Mouse (Mus musculus): ENCODE measurements at regions not wholly inside any gene's neighbourhood (a gene's known extent, or its start where the extent isn't known, plus 50 kb on each side); places are given as distances from the start of the nearest gene placed in this dataset.

DNA sequence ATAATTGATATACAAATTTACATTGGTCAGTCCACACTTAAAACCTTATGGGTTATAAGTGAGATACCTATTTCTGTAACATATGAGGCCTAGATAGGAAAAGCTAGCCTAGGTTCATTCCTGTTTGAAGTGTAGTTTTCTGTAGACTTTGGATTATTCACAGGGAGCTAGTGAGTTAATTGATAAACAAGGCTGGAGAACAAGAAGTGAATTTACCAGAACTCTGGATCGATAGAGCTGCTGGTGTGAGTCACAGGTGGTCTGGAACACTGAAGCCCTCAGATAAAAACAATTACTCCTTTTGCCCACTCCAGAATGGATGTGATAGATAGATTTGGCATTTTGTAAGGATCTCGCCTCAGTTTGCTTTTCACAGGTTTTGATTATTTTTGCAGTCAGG, 62.0 kb upstream of the Rtl1 start:
- DNase-seq (ENCODE audit: low spot score): no peak

DNA sequence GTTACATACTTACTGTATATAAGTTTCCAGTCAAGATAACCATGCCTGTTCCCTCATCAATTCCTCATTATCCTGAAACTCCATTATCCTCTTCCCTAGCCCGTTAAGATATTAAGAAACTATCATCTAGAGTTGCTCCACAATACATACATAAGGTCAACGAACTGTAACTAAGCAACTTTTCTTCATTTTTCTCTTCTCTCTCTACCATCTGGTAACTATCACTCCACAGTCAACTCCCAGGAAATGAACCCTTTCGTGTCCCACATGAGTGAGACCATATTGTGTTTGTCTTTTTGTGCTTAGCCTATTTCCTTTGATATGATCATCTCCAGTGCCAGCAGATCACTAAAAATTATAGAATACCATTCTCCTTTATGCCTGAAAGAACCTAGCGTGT, 74.6 kb upstream of the Rtl1 start:
- DNase-seq (ENCODE audit: low spot score): no peak

DNA sequence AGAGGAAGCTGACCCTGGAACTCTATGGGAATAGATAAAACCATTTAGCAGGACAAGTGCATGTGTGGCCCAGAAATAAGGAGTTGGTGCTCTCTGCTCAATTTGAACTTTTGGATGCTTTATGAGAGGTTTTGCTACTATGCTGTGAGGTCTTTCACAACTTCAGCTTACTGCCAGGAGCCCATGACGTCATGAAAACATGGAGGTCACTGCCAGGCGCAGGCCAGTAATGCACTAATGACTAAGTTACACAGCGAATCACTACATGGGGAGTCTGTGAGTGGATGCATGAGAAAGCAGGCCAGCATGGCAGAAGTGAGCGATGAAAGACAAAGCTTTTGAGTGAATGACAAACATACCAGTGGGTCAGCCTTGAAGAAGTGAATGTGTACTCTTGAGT, 93.9 kb upstream of the Rtl1 start:
- DNase-seq (ENCODE audit: low spot score): no peak

DNA sequence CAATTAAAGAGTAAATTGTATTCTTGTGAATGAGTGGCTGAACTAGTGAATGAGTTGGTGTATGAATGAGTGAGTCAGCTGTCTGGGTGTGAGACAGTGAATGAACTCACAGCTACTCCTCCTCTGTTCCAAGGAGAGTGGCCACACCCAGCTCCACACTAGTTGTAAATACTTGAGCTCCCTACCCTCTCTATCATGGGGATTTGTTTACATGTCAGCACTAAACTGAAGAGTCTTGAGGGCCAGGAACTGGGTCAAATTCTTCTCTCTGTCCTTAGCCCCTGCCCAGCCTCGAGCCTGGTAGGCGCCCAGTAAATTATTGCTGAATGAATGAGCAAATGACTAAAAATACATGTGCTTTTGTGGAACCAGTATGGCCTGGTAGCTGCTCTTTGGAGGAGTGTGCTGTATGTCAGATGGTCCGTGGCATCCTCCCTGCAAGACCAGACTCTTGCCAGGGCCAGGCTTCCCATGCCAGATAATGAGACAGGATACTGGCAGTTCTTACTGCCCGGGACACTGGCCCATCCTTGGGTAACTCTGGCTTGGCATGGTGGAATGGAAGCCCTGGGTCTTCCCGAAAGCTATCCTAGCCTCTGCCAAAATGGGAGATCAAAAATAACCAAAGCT, 94.8 kb upstream of the Rtl1 start:
- no peak for DNase-seq (ENCODE audit: low spot score)

DNA sequence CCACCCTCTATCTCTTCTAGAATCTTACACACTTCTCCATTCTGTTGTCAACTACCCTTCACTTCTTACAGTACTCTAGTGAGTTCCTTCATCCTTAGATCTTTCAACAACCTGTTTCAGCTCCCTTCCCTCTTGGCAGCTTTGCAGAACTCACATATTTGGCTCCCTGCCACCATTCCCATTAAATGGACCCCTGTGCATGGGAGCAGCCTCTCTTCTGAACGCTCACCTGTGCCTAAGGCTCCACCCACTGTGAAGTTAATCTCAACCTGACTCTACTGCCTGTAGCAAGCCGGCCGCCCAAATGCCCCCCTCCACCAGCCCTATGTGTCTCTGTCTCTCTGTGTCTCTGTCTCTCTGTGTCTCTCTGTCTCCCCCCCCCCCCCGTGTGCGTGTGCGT, 106.7 kb upstream of the Rtl1 start:
- no peak for DNase-seq (ENCODE audit: low spot score)

DNA sequence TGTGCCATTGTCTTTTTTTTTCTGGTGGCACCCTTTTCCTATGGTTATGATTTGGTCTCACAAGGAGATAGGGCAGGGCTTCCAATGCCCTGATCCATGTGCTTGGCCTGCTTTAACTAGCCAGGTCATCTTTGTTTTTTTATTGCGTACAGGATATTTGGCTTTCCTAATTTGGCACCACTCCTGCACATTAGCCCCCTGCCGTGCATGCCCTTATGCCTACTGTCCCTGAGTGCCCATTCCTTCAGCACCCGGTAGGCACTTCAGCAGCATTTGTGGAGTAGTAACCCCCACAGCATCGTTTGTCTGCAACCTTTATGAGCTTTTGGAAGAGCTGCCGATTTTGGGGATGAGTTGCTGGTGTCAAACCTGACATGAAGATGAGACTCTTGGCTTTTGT, 109.5 kb upstream of the Rtl1 start:
- DNase-seq (ENCODE audit: low spot score): no peak

DNA sequence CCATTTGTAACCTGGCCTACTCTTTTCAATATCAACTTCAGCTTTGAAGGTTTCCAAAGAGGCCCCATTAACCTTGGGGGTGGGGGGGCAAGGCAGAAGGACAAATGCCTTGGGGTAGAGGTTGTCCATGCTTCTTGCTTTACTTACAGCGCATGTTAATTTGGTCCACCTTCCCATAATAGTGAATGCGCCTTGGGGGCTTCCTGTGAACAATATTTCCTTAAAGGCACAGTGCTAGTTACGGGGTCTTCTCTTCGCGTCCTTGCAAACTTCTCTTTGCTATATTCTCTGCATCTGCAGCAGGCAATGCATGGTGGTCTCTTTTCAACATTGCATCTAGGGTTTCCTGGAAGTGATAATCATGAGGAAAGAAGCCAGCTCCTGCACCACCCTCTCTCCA, 111.3 kb upstream of the Rtl1 start:
- DNase-seq (ENCODE audit: low spot score): no peak

DNA sequence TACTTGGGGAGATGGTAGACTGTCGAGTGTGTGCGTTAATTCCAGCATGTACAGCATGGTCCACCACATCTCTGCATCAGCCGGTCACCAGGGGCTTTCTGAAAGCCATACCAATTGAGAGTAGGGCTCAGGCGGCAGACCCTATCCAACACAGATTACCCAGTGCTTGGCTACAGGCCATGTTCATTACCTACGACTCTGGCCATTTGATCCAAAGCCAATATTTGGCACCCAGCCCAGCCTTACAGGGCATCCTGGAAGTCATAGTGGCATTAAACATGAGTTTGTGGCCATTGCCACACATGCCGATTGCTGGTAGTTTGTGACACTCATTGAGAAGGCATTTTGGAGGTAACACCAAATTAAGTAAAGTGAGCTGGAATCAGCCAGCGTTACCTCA, 111.8 kb upstream of the Rtl1 start:
- no peak for DNase-seq (ENCODE audit: low spot score)

DNA sequence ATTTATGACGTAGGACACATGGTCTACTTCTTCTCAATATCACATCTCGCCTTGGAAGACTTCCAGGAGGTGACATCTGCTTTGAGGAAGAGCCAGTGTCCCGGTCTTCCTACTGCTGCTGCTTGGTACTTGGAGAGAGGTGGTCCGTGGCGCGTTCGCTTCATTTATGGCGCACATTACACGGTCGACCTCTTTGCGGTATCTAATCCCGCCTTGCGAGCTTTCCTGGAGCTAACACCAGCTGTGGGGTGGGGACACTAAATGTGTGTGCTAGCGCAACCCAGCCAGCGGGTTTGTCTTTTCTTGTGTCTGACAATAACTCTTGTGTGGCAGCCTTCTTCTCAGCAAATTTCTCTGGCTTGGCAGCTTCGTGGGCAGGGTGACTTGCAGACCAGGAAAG, 112.3 kb upstream of the Rtl1 start:
- DNase-seq (ENCODE audit: low spot score): no peak

DNA sequence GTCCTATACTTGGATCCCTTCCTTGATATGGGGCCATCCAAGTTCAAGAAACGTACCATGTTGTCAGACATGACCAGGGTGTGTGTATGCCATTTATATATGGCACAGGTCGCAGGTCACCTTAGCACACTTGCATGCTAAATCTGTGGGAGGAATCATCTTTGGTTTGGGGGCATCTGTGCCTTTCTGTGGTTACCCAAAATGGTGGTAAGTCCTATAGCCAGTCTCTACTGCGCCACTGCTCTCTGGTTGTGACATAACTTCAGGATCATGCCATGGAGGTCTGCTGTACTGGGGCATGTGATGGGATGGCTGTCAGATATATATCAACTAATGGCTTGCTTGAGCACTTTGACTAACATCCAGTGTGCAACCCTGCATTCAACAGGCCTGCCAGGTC, 112.9 kb upstream of the Rtl1 start:
- no peak for DNase-seq (ENCODE audit: low spot score)

DNA sequence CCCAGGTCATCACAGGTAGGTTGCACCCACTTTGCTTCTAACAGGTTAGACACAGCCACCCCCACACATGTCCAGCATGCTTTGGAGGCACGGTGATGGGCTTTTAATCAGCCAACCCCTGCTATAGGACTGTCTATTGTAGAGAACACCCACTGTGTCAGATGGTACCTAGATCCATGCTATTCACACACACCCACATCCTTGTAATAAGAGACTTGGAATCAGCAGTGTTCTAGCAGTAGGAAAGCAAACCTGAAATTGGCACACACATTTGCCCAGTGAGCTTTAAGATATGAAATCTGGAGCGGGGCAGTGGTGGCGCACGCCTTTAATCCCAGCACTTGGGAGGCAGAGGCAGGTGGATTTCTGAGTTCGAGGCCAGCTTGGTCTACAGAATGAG, 113.9 kb upstream of the Rtl1 start:
- DNase-seq (ENCODE audit: low spot score): no peak

DNA sequence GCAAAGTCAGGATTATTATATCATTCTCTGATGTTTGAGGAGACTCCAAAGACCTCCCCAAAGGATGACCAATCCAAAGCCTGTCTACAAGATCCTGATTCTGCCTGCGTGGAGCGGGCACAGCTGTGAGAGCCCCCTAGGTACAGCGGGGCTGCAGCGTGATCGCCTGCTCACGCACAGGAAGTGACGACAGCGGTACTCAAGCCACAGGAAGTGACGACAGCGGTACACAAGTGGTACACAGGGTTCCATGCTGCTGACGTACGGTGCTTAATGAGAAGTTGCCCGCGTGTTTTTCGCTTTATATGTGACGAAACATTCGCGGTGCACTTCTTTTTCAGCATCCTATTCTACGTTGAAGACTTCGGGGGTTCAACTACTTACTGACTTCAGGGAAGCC, 116.9 kb upstream of the Rtl1 start:
- no peak for DNase-seq (ENCODE audit: low spot score)

DNA sequence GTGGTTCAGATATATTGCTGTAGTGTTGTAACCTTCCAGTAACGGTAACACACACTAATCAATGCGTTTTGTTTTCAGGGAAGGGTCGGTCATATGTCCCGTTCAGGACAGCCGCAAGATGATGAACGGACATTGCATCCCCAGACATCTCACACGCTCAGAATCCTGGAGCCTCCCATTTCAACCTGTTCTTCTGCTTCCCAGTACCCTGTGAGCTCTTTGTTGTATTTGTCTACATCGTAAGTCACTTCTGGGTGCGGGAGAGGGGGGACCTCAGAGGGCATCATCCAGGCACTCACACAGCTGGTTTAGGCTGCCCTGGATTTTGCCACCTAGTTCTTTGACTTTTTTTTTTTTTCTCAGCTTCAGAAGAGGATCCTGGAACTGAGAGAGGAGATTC, 117.9 kb upstream of the Rtl1 start:
- DNase-seq (ENCODE audit: low spot score): no peak

DNA sequence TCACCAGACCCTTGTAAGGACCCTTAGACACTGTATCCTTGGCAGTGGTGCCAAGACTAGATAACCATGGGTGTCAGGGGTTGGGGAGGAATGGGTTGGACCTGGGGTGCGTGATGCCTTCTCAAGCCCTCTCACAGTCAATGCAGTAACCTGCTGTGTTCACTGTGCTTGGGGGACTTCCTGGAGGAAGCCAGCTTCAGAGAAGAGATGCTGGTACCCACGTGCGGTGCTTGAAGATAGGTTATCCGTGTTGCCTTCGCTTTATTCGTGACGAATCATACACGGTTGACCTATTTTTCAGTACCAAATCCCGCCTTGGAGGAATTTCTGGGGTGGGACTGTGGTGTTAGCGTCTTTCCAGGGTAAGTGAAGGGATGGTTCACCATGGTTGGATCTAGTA, 138.1 kb upstream of the Rtl1 start:
- DNase-seq (ENCODE audit: low spot score): no peak

DNA sequence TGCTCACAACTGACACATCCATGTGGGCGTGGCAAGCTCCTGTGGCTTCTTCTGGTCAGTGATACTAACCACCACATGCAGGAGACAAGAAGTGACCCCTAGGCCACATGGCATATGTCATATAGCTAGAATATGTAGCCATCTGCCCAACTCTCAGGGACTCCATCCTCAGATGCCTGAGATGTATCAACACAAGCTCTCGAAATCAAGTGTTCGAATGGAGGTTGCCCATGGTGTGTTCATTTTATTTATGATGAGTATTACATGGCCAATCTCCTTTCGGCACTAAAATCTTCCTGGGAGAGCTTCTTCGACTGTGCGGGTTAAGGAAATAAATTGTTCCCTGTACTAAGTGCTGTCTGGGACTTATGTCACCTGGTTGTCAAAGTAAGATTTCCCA, 138.8 kb upstream of the Rtl1 start:
- no peak for DNase-seq (ENCODE audit: low spot score)

DNA sequence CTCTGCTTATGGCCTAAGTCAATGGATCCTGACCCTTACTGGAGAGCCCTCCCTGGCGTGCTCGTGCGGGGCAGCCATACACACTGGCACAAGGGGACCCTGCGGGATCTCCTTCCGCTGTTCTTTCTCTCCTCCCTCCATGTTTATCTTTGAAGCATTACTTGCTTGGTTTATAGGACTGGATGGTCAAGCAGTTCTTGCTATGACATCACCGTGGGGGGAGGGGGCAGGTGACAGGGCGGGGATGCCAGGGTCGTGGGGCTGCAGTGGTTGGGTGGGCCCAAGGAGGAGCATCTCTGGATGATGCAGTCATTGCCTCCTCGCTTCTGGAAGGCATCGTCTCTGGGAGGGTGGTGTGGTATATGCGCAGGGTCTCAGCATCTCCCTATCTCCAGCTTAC, 142.4 kb upstream of the Rtl1 start:
- DNase-seq (ENCODE audit: low spot score): no peak

DNA sequence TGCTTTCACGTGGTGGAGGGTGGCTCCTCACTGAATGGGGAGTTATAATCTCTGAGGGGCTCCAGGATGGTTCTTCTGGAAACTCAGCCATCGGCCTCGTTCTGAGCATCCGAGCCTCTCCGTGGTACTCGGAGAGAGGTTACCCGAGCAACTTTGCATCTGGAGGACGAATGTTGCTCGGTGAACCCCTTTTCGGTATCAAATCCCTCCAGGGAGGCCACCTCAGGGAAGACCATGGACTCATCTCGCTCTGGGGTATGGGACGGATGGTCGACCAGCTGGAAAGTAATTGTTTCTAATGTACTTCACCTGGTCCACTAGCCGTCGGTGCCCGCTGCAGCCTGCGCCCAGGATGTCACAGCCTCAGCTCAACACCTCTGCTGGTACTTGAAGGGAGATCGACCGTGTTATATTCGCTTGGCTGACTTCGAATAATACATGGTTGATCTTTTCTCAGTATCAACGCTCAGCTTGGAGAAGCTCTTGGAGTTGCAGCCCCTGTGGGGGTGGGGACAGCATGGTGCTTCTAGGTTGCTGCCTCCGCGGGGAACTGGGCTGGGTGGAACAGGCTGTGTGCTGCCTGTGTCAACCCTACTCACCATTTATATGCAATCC, 143.0 kb upstream of the Rtl1 start:
- no peak for DNase-seq (ENCODE audit: low spot score)

DNA sequence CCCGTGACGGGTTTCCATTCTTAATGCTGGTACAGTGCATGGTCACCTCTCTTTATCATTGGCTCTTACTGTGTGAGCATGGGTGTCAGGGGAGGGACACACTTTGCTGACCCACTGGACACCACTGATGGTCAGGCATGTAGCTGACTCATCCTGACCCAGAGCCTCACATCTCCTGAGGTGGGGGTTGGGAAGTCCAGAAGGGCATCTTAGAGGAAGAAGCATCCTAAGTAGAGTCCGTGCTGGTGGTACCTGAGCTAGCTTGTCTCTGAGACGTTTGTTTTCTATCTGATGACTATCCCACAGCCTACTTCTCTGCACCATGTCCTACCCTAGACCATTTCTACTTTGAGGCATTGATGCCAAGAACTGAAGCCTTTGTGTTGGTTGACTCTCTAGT, 144.1 kb upstream of the Rtl1 start:
- DNase-seq (ENCODE audit: low spot score): no peak

DNA sequence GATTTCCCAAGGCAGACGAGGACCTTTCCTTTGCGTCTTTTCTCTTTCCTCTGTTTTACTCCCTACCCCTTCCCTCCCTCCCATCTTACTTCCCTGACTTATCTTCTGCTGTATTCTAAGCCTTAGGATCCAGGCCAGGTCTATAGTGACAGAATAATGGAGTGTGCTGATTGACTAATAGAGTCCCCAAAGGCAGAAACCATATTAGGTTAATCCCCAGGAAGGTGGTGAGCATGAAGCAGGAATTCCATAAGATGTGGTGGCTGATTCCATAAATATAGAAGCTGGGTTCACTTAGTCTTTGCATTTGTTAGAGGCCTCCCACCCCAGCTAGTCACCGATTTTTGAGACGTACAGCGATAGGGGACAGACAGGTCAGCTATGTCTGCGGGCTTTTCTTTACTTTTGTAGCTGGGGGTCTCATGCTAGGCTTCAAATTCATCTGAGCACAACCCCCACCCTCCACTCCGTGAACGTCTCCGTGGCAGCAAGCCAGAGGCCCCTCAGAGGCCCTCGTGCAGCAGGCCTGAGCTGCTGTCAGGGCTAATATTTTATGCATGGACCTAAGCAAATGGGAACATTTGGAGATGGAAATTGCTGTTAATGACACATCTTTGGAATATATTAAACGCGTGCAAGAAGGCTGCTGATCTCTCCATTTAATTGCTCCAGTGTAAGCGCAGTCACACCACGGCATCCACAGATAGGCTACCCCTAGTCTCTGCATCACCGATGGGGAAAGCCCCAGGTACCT, 145.8 kb upstream of the Rtl1 start:
- no peak for DNase-seq (ENCODE audit: low spot score)

DNA sequence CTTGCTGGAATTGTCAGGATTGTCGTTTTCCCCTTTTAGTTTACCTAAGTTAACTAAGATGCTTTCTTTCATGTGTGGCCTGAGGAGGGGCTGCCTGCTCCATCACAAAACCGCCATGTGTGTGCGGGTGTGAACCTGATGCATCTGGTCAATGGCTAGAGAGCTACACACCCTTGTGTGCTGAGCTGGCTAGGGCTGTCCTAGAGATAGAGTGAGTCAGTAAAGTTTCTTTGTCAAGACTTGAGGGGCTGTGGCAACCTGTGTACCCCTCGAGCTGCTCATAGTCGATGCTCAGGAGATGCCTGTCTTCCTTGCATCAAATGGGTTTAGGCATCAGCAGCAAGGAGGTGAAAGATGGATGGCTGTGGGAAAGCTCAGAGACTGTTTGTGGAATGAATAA, 147.1 kb upstream of the Rtl1 start:
- DNase-seq (ENCODE audit: low spot score): no peak

DNA sequence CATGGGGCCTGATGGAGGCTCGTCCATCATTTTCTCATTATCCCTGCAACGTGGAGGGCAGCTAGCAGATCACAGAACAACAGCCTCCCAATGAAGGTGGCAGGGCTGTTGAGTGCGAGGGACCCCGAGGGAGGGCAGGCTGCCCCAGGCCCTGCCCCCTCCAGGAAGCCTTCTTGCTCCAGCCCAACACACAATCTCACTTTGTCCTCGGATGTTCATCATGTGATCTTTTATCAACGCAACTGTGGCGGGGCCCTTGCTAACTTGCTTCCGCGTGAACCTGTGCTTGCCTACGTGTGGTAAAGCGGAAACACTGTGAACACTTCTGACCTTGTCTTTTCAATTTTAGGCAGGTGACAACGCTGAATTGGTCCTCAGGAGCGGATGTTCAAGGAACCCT, 147.6 kb upstream of the Rtl1 start:
- no peak for DNase-seq (ENCODE audit: low spot score)

DNA sequence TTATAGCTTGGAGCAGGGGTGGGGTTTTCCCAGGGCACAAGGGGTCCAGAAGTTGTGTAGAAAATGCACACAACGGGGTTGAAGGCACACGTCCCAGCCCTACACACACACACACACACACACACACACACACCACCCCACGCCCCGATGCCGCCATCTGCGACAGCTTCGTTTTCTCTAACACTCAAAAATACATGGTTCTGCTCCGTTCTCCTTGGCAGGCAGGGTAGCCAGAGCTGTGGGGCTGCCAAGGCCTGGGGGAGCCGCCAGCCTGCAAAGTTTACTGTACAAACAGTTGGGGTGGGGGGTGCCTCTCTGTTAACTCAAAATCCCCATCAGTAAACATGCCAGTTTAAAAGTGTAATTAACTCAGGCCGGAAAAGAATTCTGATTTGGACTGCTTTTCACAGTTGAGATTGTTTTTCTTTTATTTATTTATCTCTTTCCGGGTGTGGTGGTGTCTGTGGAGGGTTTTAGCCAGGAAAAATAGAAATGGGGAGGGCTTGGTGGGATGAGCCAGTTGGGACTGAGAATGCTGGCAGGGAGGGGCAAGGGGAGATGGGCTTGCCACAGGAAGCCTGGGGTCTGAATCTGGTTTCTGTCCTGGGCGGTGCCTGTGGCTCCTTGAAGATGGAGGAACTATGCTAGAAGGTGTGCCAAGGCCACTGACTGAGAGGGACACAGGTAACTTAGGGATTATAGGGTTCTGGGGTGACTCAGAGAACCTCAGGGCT, 148.4 kb upstream of the Rtl1 start:
- DNase-seq (ENCODE audit: low spot score): no peak

DNA sequence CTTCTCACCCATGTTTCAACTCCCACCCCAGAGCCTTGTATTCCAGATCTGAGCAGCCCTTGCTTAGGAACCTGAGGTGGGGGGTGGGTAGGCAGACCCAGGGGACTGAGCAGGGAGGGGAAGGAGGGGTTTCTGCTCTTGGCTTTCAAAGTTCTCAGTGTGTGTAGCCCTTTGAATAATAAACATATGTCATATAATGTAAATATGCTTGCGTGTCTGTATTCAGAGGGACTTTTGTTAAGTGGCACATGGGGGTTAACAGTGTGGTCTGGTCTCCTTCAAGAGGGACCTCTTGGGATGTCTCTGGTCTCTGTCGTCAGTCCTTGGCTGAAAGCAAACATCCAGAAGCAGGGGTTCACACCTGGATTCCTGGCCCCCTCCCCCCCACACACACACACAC, 149.1 kb upstream of the Rtl1 start:
- DNase-seq (ENCODE audit: low spot score): no peak
